Comparison of ENCODE assay signal across 18 mouse cellular contexts in genomic region chr12:8506954-8507707, GRCm38 (mm10). TPM values are rescaled to one million over a fixed set of nuclear protein-coding genes. Genes with fewer than 3 reads are reported as not detected.
A peak's percentile ranks its signal among the peaks of the same experiment; 100 is the strongest.
DNase-seq lines count a peak whose midpoint lies in the region; ATAC-seq and TF ChIP-seq lines count a peak whose summit lies in the region.
"Had no signal": no experiment of that assay in that cellular context is flagged by ENCODE, and none has a peak within 500 bp of the region (broad histone marks: within the 10 kb centered on the region; RNA-seq: fewer than 3 reads in every experiment).

No protein-coding gene starts in this region.

- H3K27me3 ChIP-seq in liver, embryonic 15.5 days: no peaks in the 10 kb centered on the region
- no peaks in the 10 kb centered on the region for H3K27me3 ChIP-seq in kidney, embryonic 15.5 days
- H3K27me3 ChIP-seq: heart, embryonic 12.5 days; megakaryocyte, embryonic 14.5 days; neural tube, embryonic 15.5 days had no signal

- H3K4me1 ChIP-seq in liver, embryonic 15.5 days (replicated peaks): peaks cover 12% of the 10 kb centered on the region
- H3K4me1 ChIP-seq in kidney, embryonic 15.5 days: peaks cover 20% of the 10 kb centered on the region
- H3K4me1 ChIP-seq: hindbrain, embryonic 10.5 days; neural tube, embryonic 15.5 days had no signal

- no peak overlapping the region for H3K9ac ChIP-seq in liver, embryonic 15.5 days
- no peak overlapping the region for H3K9ac ChIP-seq in kidney, embryonic 15.5 days
- H3K9ac ChIP-seq: heart, embryonic 12.5 days; neural tube, embryonic 15.5 days had no signal

- no peak overlapping the region for H3K4me2 ChIP-seq in liver, embryonic 15.5 days
- no peak overlapping the region for H3K4me2 ChIP-seq in kidney, embryonic 15.5 days
- H3K4me2 ChIP-seq: heart, embryonic 12.5 days; neural tube, embryonic 15.5 days had no signal

- H3K27ac ChIP-seq in liver, embryonic 15.5 days (replicated peaks): peak overlapping the region; percentile 45; the same call in 1 of the 2 replicates
- no peak overlapping the region for H3K27ac ChIP-seq in left cerebral cortex, adult 2 months
- no peak overlapping the region for H3K27ac ChIP-seq in kidney, embryonic 15.5 days
- H3K27ac ChIP-seq: hindbrain, embryonic 10.5 days; kidney, postnatal 0 days; neural tube, embryonic 15.5 days had no signal

- no peaks in the 10 kb centered on the region for H3K9me3 ChIP-seq in liver, embryonic 15.5 days (replicated peaks)
- H3K9me3 ChIP-seq in kidney, embryonic 15.5 days (replicated peaks): no peaks in the 10 kb centered on the region
- H3K9me3 ChIP-seq: heart, embryonic 12.5 days; hindbrain, embryonic 10.5 days; megakaryocyte, embryonic 14.5 days; neural tube, embryonic 15.5 days had no signal

- DNase-seq in heart, adult 18-20 months: peak; percentile 42 to 67
- no peak for DNase-seq in heart, postnatal 10 days
- DNase-seq in adipocyte (ENCODE audit: low spot score): peak; percentile 88
- DNase-seq in lung, postnatal 36 days: peak; percentile 82
- no peak for DNase-seq in retina, embryonic 14.5 days (ENCODE audit: low spot score)
- no peak for DNase-seq in left cerebral cortex, adult 2 months (ENCODE audit: extremely low spot score in 1 of 2, low spot score in 2 of 2)
- DNase-seq: cerebellum, postnatal 25 days; layer of hippocampus, adult 9-11 months had no signal

- ATAC-seq in liver, embryonic 15.5 days (ENCODE audit: insufficient read depth): peak; percentile 59; the same call in 1 of the 2 replicates
- no peak for ATAC-seq in kidney, embryonic 15.5 days (replicated peaks; ENCODE audit: low FRiP score)
- ATAC-seq: activated CD4-positive, CD25-positive, alpha-beta regulatory T cell, adult 4 months; CD4-positive, CD25-positive, alpha-beta regulatory T cell, adult 4 months; inflammation-experienced regulatory T-cells, adult 6 months had no signal

- TF ChIP-seq CTCF in left cerebral cortex, adult 2 months (IDR thresholded peaks at IDR 0.05): no peak

- intact Hi-C loops in heart, postnatal 10 days (cut with DNase I): no loop called here
- intact Hi-C loops in left cerebral cortex, adult 2 months (cut with DNase I): no loop called here

- H3K4me3 ChIP-seq in liver, embryonic 15.5 days (replicated peaks): no peak overlapping the region
- no peak overlapping the region for H3K4me3 ChIP-seq in left cerebral cortex, adult 2 months
- H3K4me3 ChIP-seq in kidney, embryonic 15.5 days (replicated peaks): no peak overlapping the region
- H3K4me3 ChIP-seq: heart, embryonic 12.5 days; hindbrain, embryonic 10.5 days; megakaryocyte, embryonic 14.5 days; neural tube, embryonic 15.5 days had no signal

- no peaks in the 10 kb centered on the region for H3K36me3 ChIP-seq in liver, embryonic 15.5 days (replicated peaks)
- no peaks in the 10 kb centered on the region for H3K36me3 ChIP-seq in kidney, embryonic 15.5 days
- H3K36me3 ChIP-seq: heart, embryonic 12.5 days; hindbrain, embryonic 10.5 days; neural tube, embryonic 15.5 days had no signal

- 54% methylated on average over 9 of the region's 9 CpGs for WGBS in liver, embryonic 15.5 days (ENCODE audit: insufficient replicate concordance)
- 69% methylated on average over 9 of the region's 9 CpGs for WGBS in kidney, embryonic 15.5 days

RNA-seq across cellular contexts. Expression of gene Rhob, which starts 7.3 kb away (rescaled TPM):
- total RNA-seq in heart, adult 18-20 months (2021): 100 to 1,000 TPM; 165 to 172 TPM
- total RNA-seq in heart, postnatal 10 days (2021): 100 to 1,000 TPM; 167 to 177 TPM
- 7.5 and 8.2 TPM in 2 replicates for polyA plus RNA-seq in liver, embryonic 15.5 days (2015; fragmentation: Nextera tagmentation; extraction: Ambion mirVana)
- total RNA-seq in left cerebral cortex, adult 2 months (2021): 100 to 1,000 TPM; 283 to 310 TPM
- 35.4 and 38.7 TPM in 2 replicates for polyA plus RNA-seq in kidney, embryonic 15.5 days (2015; fragmentation: Nextera tagmentation; extraction: Ambion mirVana)

Comparison
In these comparisons a context has a peak if more than half of its experiments do, and no peak if none do; other contexts are left out.
1. DNase-seq: peak in heart, adult 18-20 months (2 of 2), adipocyte (single experiment) and lung, postnatal 36 days (single experiment); none in heart, postnatal 10 days (0 of 2), retina, embryonic 14.5 days (single experiment) and left cerebral cortex, adult 2 months (0 of 2).